Mouse (Mus musculus): ENCODE results near the gene Rgs16. TPM values are rescaled to one million over a fixed set of nuclear protein-coding genes. Genes with fewer than 3 reads are reported as not detected.

Rgs16 gene
- 13.0 and 14.1 TPM in 2 replicates for polyA plus RNA-seq (2014; fragmentation: Nextera tagmentation; extraction: Ambion mirVana)

GRCm38 (mm10) chr1:153740145-153740544, at the start of gene Rgs16:
TSS of gene Rgs16 (plus strand) at chr1:153740349.
- DNase-seq (ENCODE audit: low spot score) = peak; percentile 88
- H3K9me3 ChIP-seq (ENCODE audit: control insufficient read depth, low read length) = no peaks in the 10 kb centered on the region
- WGBS = under 1% methylated on average over 27 of the region's 28 CpGs
- H3K4me2 ChIP-seq (ENCODE audit: low read depth) = peak within 1 kb of the TSS; percentile 76
- peak within 1 kb of the TSS; percentile 62 for H3K9ac ChIP-seq (ENCODE audit: low read length)
- H3K4me1 ChIP-seq (ENCODE audit: control insufficient read depth, insufficient read depth, low read length) = peaks cover 23% of the 10 kb centered on the region
- no peaks in the 10 kb centered on the region for H3K36me3 ChIP-seq (ENCODE audit: control insufficient read depth, insufficient read depth, low read length)
- no peak within 1 kb of the TSS for H3K27ac ChIP-seq (ENCODE audit: low read depth, low read length)
- peak; percentile 76 for ATAC-seq (ENCODE audit: insufficient read depth, low FRiP score, low TSS enrichment)
- peak within 1 kb of the TSS; percentile 40 for H3K4me3 ChIP-seq (ENCODE audit: low read depth, low read length)
- H3K27me3 ChIP-seq (ENCODE audit: control insufficient read depth, insufficient read depth, low read length) = peaks cover 3% of the 10 kb centered on the region

- no peak overlapping the region for H3K4me3 ChIP-seq (ENCODE audit: low read depth, low read length)
- no peak overlapping the region for H3K4me2 ChIP-seq (ENCODE audit: low read depth)
- H3K36me3 ChIP-seq (ENCODE audit: control insufficient read depth, insufficient read depth, low read length) = no peaks in the 10 kb centered on the region
- ATAC-seq (ENCODE audit: insufficient read depth, low FRiP score, low TSS enrichment) (no peak), DNase-seq (ENCODE audit: low spot score) (no peak)
- 84% methylated on average over 6 of the region's 6 CpGs for WGBS
- no peaks in the 10 kb centered on the region for H3K27me3 ChIP-seq (ENCODE audit: control insufficient read depth, insufficient read depth, low read length)
- H3K27ac ChIP-seq (ENCODE audit: low read depth, low read length) = no peak overlapping the region
- H3K9ac ChIP-seq (ENCODE audit: low read length) = no peak overlapping the region
- H3K9me3 ChIP-seq (ENCODE audit: control insufficient read depth, low read length) = no peaks in the 10 kb centered on the region
- H3K4me1 ChIP-seq (ENCODE audit: control insufficient read depth, insufficient read depth, low read length) = no peaks in the 10 kb centered on the region
These were observed 47.6 kb upstream of the Rgs16 start for GRCm38 (mm10) chr1:153692526-153692925.

- Histone ChIP-seq H3K4me1 (ENCODE audit: control insufficient read depth, insufficient read depth, low read length) (no peaks in the 10 kb centered on the region; the same call in 1 of the 2 replicates), H3K9ac (ENCODE audit: low read length) (no peak overlapping the region), H3K4me2 (ENCODE audit: low read depth) (no peak overlapping the region), H3K9me3 (ENCODE audit: control insufficient read depth, low read length) (no peaks in the 10 kb centered on the region), H3K27ac (ENCODE audit: low read depth, low read length) (no peak overlapping the region), H3K4me3 (ENCODE audit: low read depth, low read length) (no peak overlapping the region), H3K27me3 (ENCODE audit: control insufficient read depth, insufficient read depth, low read length) (no peaks in the 10 kb centered on the region), H3K36me3 (ENCODE audit: control insufficient read depth, insufficient read depth, low read length) (no peaks in the 10 kb centered on the region)
- WGBS = 90% methylated on average over 6 of the region's 6 CpGs
- ATAC-seq (ENCODE audit: insufficient read depth, low FRiP score, low TSS enrichment) (no peak), DNase-seq (ENCODE audit: low spot score) (no peak)
These were observed 45.6 kb upstream of the Rgs16 start for GRCm38 (mm10) chr1:153694372-153695120.

- 93% methylated on average over 10 of the region's 10 CpGs for whole genome bisulfite sequencing
- Histone ChIP-seq H3K9ac (ENCODE audit: low read length) (no peak overlapping the region), H3K4me1 (ENCODE audit: control insufficient read depth, insufficient read depth, low read length) (no peaks in the 10 kb centered on the region; the same call in 1 of the 2 replicates), H3K36me3 (ENCODE audit: control insufficient read depth, insufficient read depth, low read length) (no peaks in the 10 kb centered on the region), H3K4me3 (ENCODE audit: low read depth, low read length) (no peak overlapping the region), H3K27me3 (ENCODE audit: control insufficient read depth, insufficient read depth, low read length) (no peaks in the 10 kb centered on the region), H3K4me2 (ENCODE audit: low read depth) (no peak overlapping the region), H3K9me3 (ENCODE audit: control insufficient read depth, low read length) (no peaks in the 10 kb centered on the region), H3K27ac (ENCODE audit: low read depth, low read length) (no peak overlapping the region)
- ATAC-seq (ENCODE audit: insufficient read depth, low FRiP score, low TSS enrichment) (no peak), DNase-seq (ENCODE audit: low spot score) (no peak)
These were observed 44.8 kb upstream of the Rgs16 start for GRCm38 (mm10) chr1:153695398-153695797.

GRCm38 (mm10) chr1:153696093-153696492, 44.1 kb upstream of the Rgs16 start:
- H3K4me3 ChIP-seq (ENCODE audit: low read depth, low read length) = no peak overlapping the region

GRCm38 (mm10) chr1:153696541-153696940, 43.6 kb upstream of the Rgs16 start:
- Histone ChIP-seq H3K27me3 (ENCODE audit: control insufficient read depth, insufficient read depth, low read length) (no peaks in the 10 kb centered on the region), H3K4me2 (ENCODE audit: low read depth) (no peak overlapping the region), H3K9ac (ENCODE audit: low read length) (no peak overlapping the region), H3K27ac (ENCODE audit: low read depth, low read length) (no peak overlapping the region), H3K4me3 (ENCODE audit: low read depth, low read length) (no peak overlapping the region), H3K4me1 (ENCODE audit: control insufficient read depth, insufficient read depth, low read length) (no peaks in the 10 kb centered on the region; the same call in 1 of the 2 replicates), H3K36me3 (ENCODE audit: control insufficient read depth, insufficient read depth, low read length) (no peaks in the 10 kb centered on the region), H3K9me3 (ENCODE audit: control insufficient read depth, low read length) (no peaks in the 10 kb centered on the region)
- ATAC-seq (ENCODE audit: insufficient read depth, low FRiP score, low TSS enrichment) = no peak
- no peak for DNase-seq (ENCODE audit: low spot score)
- WGBS = 87% methylated on average over 4 of the region's 4 CpGs

More at GRCm38 (mm10) chr1:153696093-153696492, 44.1 kb upstream of the Rgs16 start:
- no peaks in the 10 kb centered on the region; the same call in 1 of the 2 replicates for H3K4me1 ChIP-seq (ENCODE audit: control insufficient read depth, insufficient read depth, low read length)
- ATAC-seq (ENCODE audit: insufficient read depth, low FRiP score, low TSS enrichment) = no peak
- DNase-seq (ENCODE audit: low spot score) = no peak
- WGBS = 93% methylated on average over 11 of the region's 11 CpGs
- no peak overlapping the region for H3K9ac ChIP-seq (ENCODE audit: low read length)
- H3K4me2 ChIP-seq (ENCODE audit: low read depth) = no peak overlapping the region
- no peaks in the 10 kb centered on the region for H3K36me3 ChIP-seq (ENCODE audit: control insufficient read depth, insufficient read depth, low read length)
- no peaks in the 10 kb centered on the region for H3K27me3 ChIP-seq (ENCODE audit: control insufficient read depth, insufficient read depth, low read length)
- no peak overlapping the region for H3K27ac ChIP-seq (ENCODE audit: low read depth, low read length)
- no peaks in the 10 kb centered on the region for H3K9me3 ChIP-seq (ENCODE audit: control insufficient read depth, low read length)

- no peak overlapping the region for H3K4me2 ChIP-seq (ENCODE audit: low read depth)
- H3K9me3 ChIP-seq (ENCODE audit: control insufficient read depth, low read length) = no peaks in the 10 kb centered on the region
- H3K36me3 ChIP-seq (ENCODE audit: control insufficient read depth, insufficient read depth, low read length) = no peaks in the 10 kb centered on the region
- no peak overlapping the region for H3K4me3 ChIP-seq (ENCODE audit: low read depth, low read length)
- H3K4me1 ChIP-seq (ENCODE audit: control insufficient read depth, insufficient read depth, low read length) = no peaks in the 10 kb centered on the region; the same call in 1 of the 2 replicates
- no peak overlapping the region for H3K27ac ChIP-seq (ENCODE audit: low read depth, low read length)
- peak; percentile 35 for DNase-seq (ENCODE audit: low spot score)
- H3K27me3 ChIP-seq (ENCODE audit: control insufficient read depth, insufficient read depth, low read length) = no peaks in the 10 kb centered on the region
- H3K9ac ChIP-seq (ENCODE audit: low read length) = no peak overlapping the region
- ATAC-seq (ENCODE audit: insufficient read depth, low FRiP score, low TSS enrichment) = 0 out of 2 replicates have a peak, but pooled peaks have one; percentile 59
- 62% methylated on average over 16 of the region's 16 CpGs for WGBS
These were observed 42.4 kb upstream of the Rgs16 start for GRCm38 (mm10) chr1:153697581-153698251.

- Histone ChIP-seq H3K4me3 (ENCODE audit: low read depth, low read length) (no peak overlapping the region), H3K9ac (ENCODE audit: low read length) (no peak overlapping the region), H3K36me3 (ENCODE audit: control insufficient read depth, insufficient read depth, low read length) (no peaks in the 10 kb centered on the region), H3K27ac (ENCODE audit: low read depth, low read length) (no peak overlapping the region), H3K27me3 (ENCODE audit: control insufficient read depth, insufficient read depth, low read length) (no peaks in the 10 kb centered on the region), H3K4me2 (ENCODE audit: low read depth) (no peak overlapping the region), H3K9me3 (ENCODE audit: control insufficient read depth, low read length) (no peaks in the 10 kb centered on the region), H3K4me1 (ENCODE audit: control insufficient read depth, insufficient read depth, low read length) (peaks cover 3% of the 10 kb centered on the region)
- ATAC-seq (ENCODE audit: insufficient read depth, low FRiP score, low TSS enrichment) (no peak), DNase-seq (ENCODE audit: low spot score) (no peak)
- WGBS = 69% methylated on average over 7 of the region's 7 CpGs
These were observed 41.7 kb upstream of the Rgs16 start for GRCm38 (mm10) chr1:153698311-153699084.
